Mouse (Mus musculus) left cerebral cortex, adult 9 months (tissue): ENCODE measurements at regions not wholly inside any gene's neighbourhood (a gene's known extent, or its start where the extent isn't known, plus 50 kb on each side); places are given as distances from the start of the nearest gene placed in this dataset.

Experiments
- DNase-seq, 2 experiments: peaks; one replicate each; pipeline ENCODE4 v3.0.0; 2022; ENCODE audit warnings: low spot score in 2 of 2

DNA sequence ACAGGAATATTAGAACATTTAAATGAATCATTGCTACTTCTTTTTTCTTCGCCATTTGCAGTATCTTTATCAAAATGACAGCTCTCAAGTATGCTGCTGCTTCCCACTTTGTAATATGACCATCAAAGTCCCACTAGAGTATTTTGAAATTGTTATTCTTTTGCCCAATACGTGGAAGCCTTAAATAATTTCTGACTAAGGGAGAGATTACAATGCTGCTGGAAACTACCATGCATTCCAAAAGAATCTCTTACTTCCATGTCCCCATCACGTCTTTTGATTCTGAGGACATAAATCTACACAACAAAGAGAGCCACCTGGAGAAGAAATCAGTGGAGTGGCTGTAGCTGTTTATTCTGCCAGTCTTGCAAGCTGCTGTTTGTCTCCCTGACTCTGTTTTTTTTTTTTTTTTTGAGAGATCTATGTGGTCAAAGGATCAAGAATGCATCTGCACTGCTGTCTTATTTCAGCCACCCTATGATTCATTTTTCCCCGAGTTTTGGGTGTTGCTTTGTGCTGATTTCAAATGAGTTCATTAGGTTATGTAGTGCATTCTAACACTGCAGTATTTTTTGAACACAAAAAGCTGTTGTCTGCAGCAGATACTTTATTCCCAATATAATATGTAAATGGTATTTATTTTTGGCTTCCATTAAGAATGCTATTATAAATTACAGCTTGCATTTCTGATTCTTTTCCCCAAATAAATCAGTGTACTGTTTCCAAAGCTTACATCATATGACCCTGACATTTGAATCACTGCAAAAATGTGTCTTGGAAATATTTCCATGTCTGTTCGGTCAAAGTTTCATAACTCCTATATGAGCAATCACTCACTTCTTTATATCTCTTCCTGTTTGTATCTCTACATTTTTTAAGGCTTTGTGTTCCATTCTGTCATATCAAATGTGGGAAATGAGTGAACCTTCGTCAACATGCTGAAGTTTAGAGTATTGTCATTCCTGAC lies 53.1 kb upstream of the Trim52 start:
- DNase-seq: no peak
